Mouse (Mus musculus): ENCODE measurements around the gene Togaram1.

Togaram1 gene

DNA sequence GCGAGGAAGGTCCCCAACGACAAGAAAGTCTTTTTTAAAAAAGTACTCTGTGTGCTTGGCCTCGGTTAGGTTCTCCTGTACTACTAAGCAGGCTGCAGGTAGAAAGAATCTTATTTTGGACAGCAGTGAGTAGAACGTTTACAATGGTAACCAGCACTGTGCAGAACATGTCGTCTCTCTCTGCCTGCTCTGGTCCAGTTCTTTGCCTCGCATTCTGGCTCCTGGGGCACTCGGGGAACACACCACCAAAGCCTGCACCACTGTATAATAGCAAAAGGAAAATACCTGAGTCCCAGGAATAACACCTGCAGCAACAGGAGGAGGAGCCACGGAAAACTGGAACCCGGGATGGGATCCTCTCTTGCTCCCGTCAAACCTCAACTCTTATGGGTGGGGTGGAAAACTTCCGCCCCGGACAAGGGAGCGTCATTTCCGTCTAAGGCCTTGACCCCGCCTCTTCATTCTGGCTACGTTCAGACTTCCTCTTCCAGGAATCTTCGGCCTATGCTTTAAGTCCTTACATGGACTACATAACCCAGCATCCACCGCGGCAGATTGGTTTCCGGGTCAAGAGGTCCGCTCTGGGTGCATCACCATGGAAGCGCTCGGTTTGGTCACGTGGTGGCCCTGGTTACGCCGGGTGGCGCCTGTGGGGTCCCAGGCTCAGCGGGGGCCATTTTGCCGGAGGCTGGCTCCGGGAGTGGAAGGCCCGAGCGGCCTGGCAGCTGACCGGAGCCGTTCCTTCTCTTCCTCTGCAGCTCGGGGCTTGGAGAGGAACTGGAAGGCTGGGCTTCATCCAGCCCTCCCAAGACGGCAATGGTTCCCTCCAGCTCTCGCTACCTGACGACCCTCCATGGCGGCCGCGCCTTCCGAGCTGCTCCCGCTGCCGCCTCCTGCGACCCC is at the start of gene Togaram1, which contains the start of gene Klhl28:
Gene Togaram1 (plus strand): TSS at position 681 of the 903 bp plus-strand sequence.
Gene Klhl28 (minus strand): TSS at position 411 of the 903 bp plus-strand sequence.
- in situ Hi-C loops (cut with MboI, MseI): loop anchor here (5.0 kb wide), 2 partner anchors 102 to 112 kb away; partner anchors contain the start of gene Fancm (in 1 of the 2)

DNA sequence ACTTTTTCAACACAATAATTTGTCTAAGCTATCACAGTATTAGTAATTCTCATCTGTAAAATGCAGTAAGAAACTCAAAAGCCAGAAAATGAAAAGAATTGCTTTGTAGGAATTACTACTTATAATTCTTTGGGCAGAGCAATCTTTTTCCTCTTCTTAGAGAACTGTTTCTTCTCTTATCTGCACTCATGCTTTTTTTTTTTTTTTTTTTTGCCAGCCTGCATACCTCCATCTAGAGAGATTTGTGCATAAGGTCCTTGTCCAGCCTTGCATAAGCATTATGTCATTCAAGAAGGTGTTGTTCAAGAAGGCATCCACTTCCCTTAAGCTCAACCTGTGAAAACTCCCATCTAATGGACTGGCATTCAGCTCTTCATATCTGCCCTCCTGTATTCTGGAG is 48.9 kb upstream of the Togaram1 start:
- in situ Hi-C loops (cut with MboI, MseI): no loop called here

DNA sequence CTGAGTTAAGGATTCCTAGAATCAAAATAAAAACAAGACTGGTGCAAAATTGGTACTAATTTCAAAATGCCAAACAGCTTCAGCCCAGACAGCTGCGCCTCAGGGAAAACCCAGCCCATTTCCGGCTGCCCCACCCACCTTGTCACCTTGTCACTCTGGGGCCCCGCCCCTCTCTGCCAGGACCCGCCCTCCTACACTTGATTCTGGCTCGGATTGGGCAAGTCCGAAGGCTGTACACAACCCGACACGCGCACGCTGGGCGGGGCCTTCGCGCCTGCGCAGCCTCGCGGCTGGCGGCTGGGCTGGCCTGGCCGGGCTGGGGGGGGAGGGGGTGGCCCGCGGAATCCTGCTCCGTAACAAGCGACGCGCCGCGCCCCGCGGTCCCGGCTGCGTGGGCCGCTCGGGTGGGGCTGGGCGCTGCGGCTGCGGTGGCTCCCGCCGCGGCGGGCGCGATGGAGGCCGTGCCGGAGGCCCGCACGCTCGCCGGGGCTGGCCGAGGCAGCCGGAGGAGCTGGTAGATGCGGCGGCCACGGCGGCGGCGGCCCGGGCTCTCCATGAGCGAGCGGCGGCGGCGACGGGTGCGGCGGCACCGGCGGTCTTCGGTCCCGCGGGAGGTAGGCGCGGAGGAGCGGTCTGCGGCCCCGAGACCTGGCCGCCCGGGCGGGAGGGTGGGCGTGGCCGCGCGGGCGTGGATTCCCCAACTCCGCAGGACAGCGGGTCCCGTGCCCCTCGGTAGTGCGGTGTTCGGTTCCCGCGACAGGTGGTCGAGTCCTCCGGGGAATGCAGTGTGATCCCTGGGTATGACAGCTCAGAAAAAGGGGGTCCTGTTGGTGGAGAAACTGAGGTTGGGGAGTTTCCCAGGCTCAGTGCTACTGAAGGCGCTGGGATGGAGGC is 47.8 kb upstream of the Togaram1 start, which contains the start of gene Gm527:
Gene Gm527 (plus strand): TSS at position 329 of the 894 bp plus-strand sequence.
- in situ Hi-C loops (cut with MboI, MseI): no loop called here

DNA sequence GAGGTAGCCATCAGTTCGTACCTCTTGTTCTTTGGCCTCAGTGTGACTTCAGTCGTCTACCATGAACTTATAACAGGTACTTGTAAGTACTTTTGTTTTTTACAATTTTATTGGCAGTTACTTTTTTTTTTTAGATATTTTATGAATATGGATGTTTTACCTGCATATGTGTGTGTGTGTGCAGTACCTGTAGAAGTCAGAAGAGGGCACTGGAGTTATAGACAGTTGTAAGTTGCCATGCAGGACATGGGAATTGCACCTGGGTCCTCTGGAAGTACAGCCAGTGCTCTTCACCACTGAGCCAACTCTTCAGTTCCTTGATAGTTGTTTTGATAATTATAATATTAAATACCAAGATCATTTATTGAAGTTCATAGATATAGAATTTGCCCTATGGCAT is 28.1 kb upstream of the Togaram1 start:
- in situ Hi-C loops (cut with MboI, MseI): no loop called here

DNA sequence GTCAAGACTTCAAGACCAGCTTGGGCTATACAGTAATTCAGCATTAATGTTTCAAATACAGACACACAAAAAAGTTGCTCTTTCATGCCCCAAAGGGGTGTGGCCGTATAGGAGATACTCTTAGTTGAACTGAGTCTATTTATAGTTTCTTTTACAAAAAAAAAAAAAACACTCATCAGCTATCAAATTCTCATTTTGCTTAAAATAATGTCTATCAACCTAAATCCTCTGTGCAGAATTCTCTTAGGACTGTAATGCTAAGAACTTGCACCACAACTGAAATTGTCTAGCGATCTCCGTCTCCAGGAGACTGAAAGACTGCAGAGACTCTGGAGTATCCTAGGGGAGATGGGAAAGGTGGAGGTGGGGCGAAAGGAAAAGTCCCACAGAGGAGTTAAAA is 1.0 kb upstream of the Togaram1 start:
- in situ Hi-C loops (cut with MboI, MseI): no loop called here

DNA sequence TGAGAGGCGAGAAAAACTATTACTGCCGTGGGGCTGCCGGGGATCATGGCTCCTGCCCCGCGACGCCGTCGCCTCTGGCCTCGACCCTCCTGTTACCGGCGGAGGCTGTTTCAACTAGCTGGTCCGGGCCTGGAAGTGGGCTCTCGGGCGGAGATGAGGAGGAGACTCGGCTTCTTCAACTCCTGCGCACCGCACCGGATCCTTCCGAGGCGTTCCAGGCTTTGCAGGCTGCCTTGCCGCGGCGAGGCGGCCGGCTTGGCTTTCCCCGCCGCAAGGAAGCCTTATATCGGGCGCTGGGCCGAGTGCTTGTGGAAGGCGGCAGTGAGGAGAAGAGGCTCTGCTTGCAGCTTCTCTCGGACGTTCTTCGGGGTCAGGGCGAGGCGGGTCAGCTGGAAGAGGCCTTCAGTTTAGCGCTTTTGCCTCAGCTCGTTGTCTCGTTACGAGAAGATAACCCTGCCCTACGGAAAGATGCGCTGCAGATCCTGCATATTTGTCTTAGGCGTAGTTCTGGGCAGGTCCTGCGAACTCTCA is 562 bp downstream of the Togaram1 start:
- in situ Hi-C loops (cut with MboI, MseI): loop anchor here (5.0 kb wide), 2 partner anchors 101 to 111 kb away; partner anchors contain the start of gene Fancm (in 1 of the 2)

DNA sequence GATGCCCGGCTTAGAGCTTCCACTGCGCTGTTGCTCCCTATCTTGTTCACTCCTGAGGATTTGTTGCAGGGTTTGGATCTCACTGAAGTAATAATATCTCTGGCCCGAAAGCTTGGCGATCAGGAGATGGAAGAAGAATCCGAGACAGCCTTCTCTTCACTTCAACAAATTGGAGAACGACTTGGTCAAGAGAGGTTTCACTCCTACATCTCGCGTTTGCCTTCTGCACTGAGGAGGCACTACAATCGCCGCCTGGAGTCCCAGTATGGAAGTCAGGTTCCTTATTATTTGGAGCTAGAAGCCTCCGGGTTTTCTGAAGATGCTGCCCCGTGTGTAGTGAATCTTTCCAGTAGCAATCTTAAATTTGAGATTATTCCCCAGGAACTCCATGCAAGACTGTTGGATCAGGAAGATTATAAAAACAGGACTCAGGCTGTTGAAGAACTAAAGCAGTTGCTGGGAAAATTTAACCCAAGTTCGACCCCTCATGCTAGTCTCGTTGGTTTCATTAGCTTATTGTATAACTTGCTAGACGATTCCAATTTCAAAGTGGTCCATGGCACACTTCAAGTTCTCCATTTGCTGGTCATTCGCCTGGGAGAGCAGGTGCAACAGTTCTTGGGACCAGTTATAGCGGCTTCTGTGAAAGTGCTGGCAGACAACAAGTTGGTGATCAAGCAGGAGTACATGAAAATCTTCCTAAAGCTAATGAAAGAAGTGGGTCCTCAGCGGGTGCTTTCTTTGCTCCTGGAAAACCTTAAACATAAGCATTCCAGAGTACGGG is 1.2 kb downstream of the Togaram1 start:
- in situ Hi-C loops (cut with MboI, MseI): loop anchor here (5.0 kb wide), 2 partner anchors 100 to 110 kb away; partner anchors contain the start of gene Fancm (in 1 of the 2)

DNA sequence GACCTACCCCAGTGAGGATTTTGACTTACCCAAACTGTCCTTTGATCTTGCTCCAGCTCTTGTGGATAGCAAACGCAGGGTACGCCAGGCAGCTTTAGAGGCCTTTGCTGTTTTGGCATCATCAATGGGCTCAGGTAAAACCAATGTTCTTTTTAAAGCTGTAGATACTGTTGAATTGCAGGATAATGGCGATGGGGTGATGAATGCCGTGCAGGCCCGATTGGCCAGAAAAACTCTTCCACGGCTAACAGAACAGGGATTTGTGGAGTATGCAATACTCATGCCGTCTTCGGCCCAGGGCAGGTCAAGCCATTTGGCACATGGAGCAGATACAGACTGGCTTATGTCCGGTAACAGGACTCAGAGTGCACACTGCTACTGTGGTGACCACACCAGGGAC is 1.9 kb downstream of the Togaram1 start:
- in situ Hi-C loops (cut with MboI, MseI): loop anchor here (5.0 kb wide), 2 partner anchors 100 to 110 kb away; partner anchors contain the start of gene Fancm (in 1 of the 2)

DNA sequence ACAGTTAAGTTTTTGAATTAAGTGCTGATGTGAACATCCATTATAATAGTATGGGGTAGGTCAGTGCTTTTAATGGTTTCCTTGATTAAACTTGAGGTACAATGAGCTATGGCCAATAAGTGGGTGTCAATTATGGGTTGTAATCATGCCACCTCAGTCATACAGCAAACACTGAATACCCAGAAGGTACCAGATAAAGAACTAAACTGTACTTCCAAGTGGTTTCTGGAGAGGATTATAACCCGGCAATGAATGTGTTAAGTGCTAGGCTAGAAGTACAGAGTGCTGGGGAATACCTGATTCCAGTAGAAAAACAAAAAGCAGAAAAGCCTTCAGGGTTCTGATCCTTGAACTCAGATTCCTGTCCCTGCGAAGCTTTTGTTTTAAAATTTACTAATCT is 2.5 kb downstream of the Togaram1 start:
- in situ Hi-C loops (cut with MboI, MseI): loop anchor here (5.0 kb wide), 2 partner anchors 99 to 109 kb away; partner anchors contain the start of gene Fancm (in 1 of the 2)

DNA sequence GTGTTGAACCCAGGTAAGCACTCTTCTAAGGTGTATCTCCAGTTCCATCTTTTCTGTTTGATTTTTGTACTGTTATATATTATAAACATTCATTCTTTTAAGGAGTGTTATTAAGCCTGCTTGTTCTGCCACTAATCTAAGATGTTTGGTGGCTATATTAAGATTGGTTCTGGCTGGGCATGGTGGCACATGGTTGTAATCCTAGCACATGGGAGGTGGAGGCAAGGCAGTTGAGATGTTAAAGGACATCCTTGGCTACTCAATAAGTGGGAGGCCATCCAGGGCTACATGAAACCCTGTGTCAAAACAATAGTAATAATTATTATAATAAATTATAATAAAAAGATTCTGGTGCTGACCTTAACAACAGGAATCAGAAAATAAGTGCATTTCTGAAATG is 5.8 kb downstream of the Togaram1 start:
- in situ Hi-C loops (cut with MboI, MseI): no loop called here

DNA sequence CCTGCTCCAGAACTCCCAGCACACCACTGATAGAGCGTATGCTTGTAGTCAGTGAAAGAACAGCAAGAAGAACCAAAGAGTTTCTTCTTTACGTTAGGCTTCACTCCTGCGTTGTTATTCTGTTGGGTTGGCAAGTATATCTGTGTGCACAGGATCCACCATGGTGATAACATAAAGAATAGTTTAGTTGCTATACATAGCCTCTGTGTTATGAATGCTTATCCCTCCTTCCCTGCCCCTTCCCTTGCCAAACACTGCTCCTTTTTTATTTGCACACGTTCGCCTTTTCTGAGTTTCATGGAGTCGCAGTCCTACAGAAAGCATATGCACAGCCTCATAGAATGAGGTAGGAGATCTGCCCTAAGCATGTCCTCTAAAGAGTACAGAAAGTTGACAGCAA is 6.5 kb downstream of the Togaram1 start:
- in situ Hi-C loops (cut with MboI, MseI): no loop called here

DNA sequence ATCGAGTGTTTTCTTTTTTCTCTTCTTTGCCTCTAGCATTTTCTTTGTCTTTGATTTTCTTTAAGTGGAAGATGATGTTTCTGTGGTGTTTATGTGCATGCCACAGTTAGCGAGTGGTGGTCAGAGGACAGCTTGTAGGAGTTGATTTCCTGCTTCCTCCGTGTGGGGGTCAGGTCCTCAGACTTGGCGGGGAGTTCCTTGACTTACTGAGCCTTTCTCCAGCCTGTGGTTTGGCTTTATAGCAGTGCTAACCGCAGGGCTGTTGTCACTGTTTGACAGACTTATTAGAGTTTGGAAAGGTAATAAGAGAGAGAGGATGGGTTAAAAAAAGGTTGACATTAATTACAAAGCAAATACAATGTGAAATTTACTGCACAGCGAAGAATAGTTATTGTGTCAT is 10.0 kb downstream of the Togaram1 start:
- in situ Hi-C loops (cut with MboI, MseI): no loop called here

DNA sequence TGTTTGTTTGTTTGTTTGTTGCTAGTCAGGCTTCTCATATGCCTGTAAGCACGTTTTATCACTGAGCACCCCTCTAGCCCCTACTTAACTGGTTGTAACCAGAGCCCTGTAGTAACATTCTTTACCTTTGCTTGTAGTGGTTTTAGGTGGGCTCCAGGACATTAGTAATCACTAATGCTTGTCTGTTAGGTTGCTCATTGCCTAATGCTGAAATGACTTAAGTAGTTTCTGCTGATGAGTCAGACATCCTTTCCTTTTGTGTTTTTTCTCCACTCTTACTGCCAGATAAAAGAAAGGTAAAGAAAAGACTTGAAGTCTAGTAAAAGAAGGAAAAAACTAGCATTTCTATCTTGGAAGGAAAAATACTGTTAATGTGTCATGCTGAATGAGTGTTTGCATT is 10.6 kb downstream of the Togaram1 start:
- in situ Hi-C loops (cut with MboI, MseI): no loop called here

DNA sequence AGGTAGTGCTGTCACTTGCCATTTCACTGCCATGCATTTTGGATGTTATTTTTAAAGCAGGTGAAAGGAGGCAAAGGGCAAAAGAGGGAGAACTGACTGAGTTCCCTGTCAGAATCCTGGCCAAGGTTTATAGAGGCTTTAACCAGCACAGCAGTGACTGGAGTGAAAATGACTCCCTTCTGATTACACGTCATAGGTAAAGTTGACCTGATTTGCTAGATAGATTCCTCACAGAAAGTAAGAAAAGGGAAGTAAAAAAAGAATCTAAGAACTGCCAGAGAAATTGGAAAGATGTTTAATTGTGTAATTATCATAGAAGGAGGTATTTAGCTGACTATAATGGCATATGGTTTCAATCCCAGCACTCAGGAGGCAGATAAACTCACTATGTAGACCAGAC is 11.9 kb downstream of the Togaram1 start:
- in situ Hi-C loops (cut with MboI, MseI): no loop called here

DNA sequence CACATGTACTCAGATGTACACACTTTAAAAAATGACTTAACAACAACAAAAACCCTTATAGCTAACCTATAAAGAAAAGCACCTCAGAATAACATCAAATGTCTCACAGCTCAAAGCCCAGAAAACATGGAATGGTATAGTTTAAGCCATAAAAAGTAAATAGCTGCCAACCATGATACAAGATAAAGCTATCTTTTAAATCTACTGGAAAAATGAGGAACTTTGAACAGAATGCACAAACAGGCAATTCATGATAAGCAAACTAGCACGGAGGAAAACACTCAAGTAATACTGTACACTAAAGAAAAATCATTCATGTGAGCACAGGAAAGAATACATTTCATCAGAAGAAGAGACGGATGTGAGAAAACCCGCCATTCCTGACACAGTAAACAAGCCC is 42.1 kb downstream of the Togaram1 start:
- in situ Hi-C loops (cut with MboI, MseI): no loop called here

DNA sequence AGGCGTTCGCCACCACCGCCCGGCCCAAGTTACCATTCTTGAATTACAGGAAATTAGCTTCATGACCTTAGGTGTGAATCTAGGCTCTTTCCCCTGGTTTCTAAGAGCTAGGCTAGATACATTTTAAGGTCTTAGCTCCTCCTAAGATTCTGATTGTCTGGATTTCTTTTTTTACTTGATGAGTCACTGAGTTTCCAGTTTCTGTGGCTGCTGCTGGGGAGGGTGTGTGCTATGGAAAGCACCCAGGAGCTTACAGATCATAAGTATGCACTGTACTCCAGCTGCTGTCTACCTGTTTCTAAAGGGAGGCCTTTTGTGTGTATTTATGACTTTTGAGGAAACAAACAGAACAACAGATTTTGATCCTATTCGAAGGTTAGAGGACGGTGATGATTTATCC is 57.2 kb downstream of the Togaram1 start:
- in situ Hi-C loops (cut with MboI, MseI): no loop called here

DNA sequence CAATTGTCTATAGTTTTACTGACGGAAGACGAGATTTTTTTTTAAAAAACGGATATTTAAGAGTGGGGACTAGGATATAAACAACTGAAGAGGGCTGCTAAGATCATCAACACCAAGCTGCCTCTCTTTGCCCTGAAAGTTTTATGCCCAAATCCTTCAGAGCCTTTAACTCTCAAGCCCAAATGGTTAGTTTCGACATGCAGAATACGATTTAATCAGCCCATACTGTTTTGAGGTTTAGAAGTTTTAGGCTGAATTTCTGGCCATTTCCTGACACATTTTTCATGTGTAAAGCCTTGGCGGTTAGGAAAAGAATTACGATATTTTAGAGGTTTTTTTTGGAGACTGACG is 70.2 kb downstream of the Togaram1 start:
- in situ Hi-C loops (cut with MboI, MseI): no loop called here

DNA sequence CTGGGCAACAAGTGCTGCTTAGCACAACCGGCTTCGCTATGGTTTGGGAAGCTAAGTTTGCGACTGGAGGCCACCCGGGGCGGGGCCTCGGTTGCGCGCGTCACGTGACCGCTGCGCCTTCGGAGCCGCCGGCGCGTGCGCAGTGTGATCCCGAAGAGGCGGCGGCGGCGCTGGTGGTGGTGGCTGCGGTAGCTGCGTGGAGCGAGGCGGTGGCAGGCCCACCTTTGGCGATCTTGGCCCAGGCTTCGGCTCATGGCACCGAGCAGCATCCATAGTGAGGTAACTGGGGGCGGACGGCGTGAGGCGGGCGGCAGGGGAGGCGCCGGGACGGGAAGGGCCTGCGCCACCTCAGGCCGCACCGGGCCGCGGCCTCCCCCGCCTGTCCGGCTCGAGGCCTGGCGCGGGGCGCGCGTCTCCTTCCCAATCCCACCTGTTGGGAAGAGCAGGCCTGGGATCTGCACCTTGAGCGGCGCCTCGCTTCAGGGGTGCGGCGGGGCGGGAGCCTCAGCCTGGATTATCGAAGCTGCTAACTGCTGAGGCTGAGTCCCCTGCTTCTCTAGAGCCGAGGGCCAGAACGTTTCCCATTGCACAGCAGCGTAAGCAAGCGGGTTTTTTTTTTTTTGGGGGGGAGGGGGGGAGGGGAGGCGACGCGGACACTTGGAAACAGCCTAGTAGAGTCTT is 70.7 kb downstream of the Togaram1 start, which contains the start of gene Prpf39:
Gene Prpf39 (plus strand): TSS at position 144 of the 681 bp plus-strand sequence.
- in situ Hi-C loops (cut with MboI, MseI): no loop called here

DNA sequence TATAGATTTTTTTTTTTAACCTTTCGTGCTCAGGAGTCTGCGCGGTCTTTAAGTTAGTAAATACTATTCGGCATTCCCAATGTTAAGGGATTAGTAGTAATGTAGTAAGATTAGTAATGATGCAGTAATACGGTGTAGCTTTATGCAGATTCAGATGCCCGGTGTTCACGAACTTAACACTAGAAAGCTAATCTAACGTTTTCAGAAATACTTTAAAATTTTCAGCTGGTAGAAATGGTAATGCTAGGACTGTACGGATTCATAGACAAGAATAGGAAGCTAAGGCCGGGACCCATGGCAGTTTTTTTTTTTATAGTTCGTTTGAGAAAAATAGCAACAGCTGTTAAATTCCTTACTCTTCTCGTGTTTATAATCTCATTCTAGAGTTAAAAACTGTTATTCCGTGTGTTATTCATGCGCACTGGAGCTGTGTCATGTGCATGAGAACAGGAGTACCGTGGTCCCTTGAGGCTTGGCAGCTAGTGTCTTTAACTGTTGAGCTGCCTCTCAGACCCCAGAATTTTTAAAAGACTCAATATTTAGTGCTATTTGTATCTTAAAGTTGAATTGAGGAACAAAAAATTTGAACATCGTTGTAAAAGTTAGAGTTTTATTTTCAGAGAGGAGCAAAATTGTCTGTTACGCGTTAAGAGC is 71.4 kb downstream of the Togaram1 start:
- in situ Hi-C loops (cut with MboI, MseI): no loop called here

DNA sequence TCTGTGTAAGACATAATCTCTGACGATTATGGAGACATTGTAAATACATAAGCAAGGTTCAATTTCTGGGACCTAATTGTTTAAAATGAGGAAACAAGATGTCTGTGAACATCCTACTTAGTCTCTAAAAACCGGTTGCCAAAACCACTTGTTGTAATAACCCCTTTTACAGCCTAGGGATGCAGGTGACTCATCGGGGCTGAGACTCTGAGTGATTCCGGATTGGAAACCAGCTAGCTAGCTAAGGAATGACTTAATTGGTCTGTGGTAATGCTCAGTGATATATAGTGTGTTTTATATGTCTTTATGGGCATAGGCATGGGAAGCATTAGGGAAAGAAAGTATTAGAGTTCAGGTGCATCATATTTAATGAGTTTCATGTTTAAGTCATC is 71.9 kb downstream of the Togaram1 start:
- in situ Hi-C loops (cut with MboI, MseI): no loop called here
